Mouse (Mus musculus) brain, embryonic 14.5 days (tissue): ENCODE measurements around the gene Ephb2.

Experiments used
- CTCF ChIP-seq: fragments of 200-500 bp; IDR thresholded peaks from 2 replicates; pipeline ENCODE4 v1.5.1; 2012; ENCODE audit warnings: inconsistent platforms, mild to moderate bottlenecking, moderate library complexity, borderline replicate concordance; ENCODE audit not compliant: insufficient read depth, insufficient read length; ENCODE audit errors: extremely low read depth
- POLR2A ChIP-seq: fragments of 200-500 bp; IDR thresholded peaks from 2 replicates; pipeline ENCODE4 v1.6.1; 2012; ENCODE audit warnings: mild to moderate bottlenecking, inconsistent platforms, borderline replicate concordance; ENCODE audit not compliant: poor library complexity, insufficient read depth, insufficient read length, severe bottlenecking; ENCODE audit errors: extremely low read depth

DNA sequence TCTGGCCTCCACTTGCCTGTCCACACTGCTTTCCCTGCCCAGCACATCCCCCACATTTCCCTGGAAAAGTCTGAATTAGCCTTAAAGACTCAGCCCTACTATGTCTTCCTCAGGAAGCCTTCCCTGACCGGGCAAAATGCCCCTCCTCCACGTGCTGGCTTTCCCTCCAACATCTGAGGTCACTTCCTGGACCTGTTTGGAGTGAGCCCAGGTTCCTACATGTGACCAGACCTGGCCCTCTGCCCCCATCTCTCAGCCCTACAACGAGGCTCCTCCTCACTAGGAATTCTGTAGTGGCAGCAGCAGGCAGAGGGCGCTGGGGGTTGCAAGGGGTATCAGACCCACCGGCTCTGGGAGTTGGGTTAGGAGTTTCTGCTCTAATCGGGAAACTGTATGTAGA, 46.0 kb downstream of the Ephb2 start:
- TF ChIP-seq CTCF = no peak
- no peak for TF ChIP-seq POLR2A
